14 mouse cellular contexts compared by ENCODE assay signal in genomic region chr12:73539151-73539550, GRCm38 (mm10). TPM values are rescaled to one million over a fixed set of nuclear protein-coding genes. Genes with fewer than 3 reads are reported as not detected.
DNase-seq lines count a peak whose midpoint lies in the region; ATAC-seq and TF ChIP-seq lines count a peak whose summit lies in the region.
"Had no signal": no experiment of that assay in that cellular context is flagged by ENCODE, and none has a peak within 500 bp of the region (broad histone marks: within the 10 kb centered on the region; RNA-seq: fewer than 3 reads in every experiment).

No protein-coding gene starts in this region.

- H3K27ac ChIP-seq in hindbrain, embryonic 11.5 days (ENCODE audit: low read depth, low read length): no peak overlapping the region
- no peak overlapping the region for H3K27ac ChIP-seq in hindbrain, postnatal 0 days
- H3K27ac ChIP-seq in limb, embryonic 10.5 days: no peak overlapping the region
- H3K27ac ChIP-seq: stomach, embryonic 15.5 days had no signal

- peak; percentile 44 for DNase-seq in hindbrain, embryonic 11.5 days (ENCODE audit: low spot score)
- no peak for DNase-seq in hindbrain, postnatal 0 days (ENCODE audit: low spot score)
- DNase-seq in 3T3-L1 (ENCODE audit: low read depth, low spot score) (peak; percentile 95), NIH3T3 (ENCODE audit: low read depth) (peak; percentile 97)
- no peak for DNase-seq in limb, embryonic 10.5 days (ENCODE audit: low spot score)
- DNase-seq in thymus, postnatal 36 days: no peak
- no peak for DNase-seq in cerebellum, adult 9-10 months
- DNase-seq: cerebellum, adult 9-11 months; kidney, adult 11 months; layer of hippocampus, adult 9-11 months; right cerebral cortex, postnatal 4 days had no signal

- no peak for ATAC-seq in hindbrain, embryonic 11.5 days (ENCODE audit: low FRiP score)
- ATAC-seq in hindbrain, postnatal 0 days: no peak

- H3K4me1 ChIP-seq in hindbrain, embryonic 11.5 days (replicated peaks; ENCODE audit: control insufficient read depth, insufficient read depth, low read length): no peaks in the 10 kb centered on the region
- no peaks in the 10 kb centered on the region for H3K4me1 ChIP-seq in hindbrain, postnatal 0 days (ENCODE audit: insufficient read depth, low read length)
- H3K4me1 ChIP-seq in limb, embryonic 10.5 days: peaks cover 42% of the 10 kb centered on the region

- H3K4me3 ChIP-seq in hindbrain, embryonic 11.5 days (ENCODE audit: low read depth, low read length): no peak overlapping the region
- no peak overlapping the region for H3K4me3 ChIP-seq in hindbrain, postnatal 0 days (ENCODE audit: low read length)
- peak overlapping the region; percentile 21; the same call in 1 of the 2 replicates for H3K4me3 ChIP-seq in limb, embryonic 10.5 days
- H3K4me3 ChIP-seq: erythroblast, embryonic 14.5 days; stomach, embryonic 15.5 days had no signal

- H3K4me2 ChIP-seq in hindbrain, embryonic 11.5 days (replicated peaks; ENCODE audit: low read depth, low read length): no peak overlapping the region
- no peak overlapping the region for H3K4me2 ChIP-seq in hindbrain, postnatal 0 days (ENCODE audit: low read depth, low read length)
- H3K4me2 ChIP-seq: stomach, embryonic 15.5 days had no signal

- peaks cover 5% of the 10 kb centered on the region for H3K27me3 ChIP-seq in hindbrain, embryonic 11.5 days (ENCODE audit: control insufficient read depth, insufficient read depth, low read length)
- H3K27me3 ChIP-seq in hindbrain, postnatal 0 days (ENCODE audit: insufficient read depth, low read length): peaks cover 17% of the 10 kb centered on the region; the same call in 1 of the 2 replicates
- peaks cover 37% of the 10 kb centered on the region for H3K27me3 ChIP-seq in limb, embryonic 10.5 days (ENCODE audit: low read depth, poor library complexity, severe bottlenecking)

- H3K9me3 ChIP-seq in hindbrain, embryonic 11.5 days (ENCODE audit: control insufficient read depth, low read length): no peaks in the 10 kb centered on the region
- H3K9me3 ChIP-seq in hindbrain, postnatal 0 days (ENCODE audit: low read length): no peaks in the 10 kb centered on the region
- no peaks in the 10 kb centered on the region for H3K9me3 ChIP-seq in limb, embryonic 10.5 days (replicated peaks)
- H3K9me3 ChIP-seq: stomach, embryonic 15.5 days had no signal

- H3K36me3 ChIP-seq in hindbrain, embryonic 11.5 days (ENCODE audit: control insufficient read depth, insufficient read depth, low read length): no peaks in the 10 kb centered on the region
- no peaks in the 10 kb centered on the region for H3K36me3 ChIP-seq in hindbrain, postnatal 0 days (ENCODE audit: insufficient read depth, low read length)
- no peaks in the 10 kb centered on the region for H3K36me3 ChIP-seq in limb, embryonic 10.5 days
- H3K36me3 ChIP-seq: stomach, embryonic 15.5 days had no signal

- no peak for TF ChIP-seq CTCF in hindbrain, postnatal 0 days (IDR thresholded peaks at IDR 0.05; ENCODE audit: low read depth)

- 33% methylated on average over 2 of the region's 2 CpGs for WGBS in hindbrain, embryonic 11.5 days
- WGBS in hindbrain, postnatal 0 days: 35% methylated on average over 2 of the region's 2 CpGs
- WGBS in limb, embryonic 10.5 days: 29% methylated on average over 2 of the region's 2 CpGs

- H3K9ac ChIP-seq in hindbrain, embryonic 11.5 days (ENCODE audit: low read depth, low read length): no peak overlapping the region
- H3K9ac ChIP-seq in hindbrain, postnatal 0 days (replicated peaks; ENCODE audit: low read length): no peak overlapping the region
- H3K9ac ChIP-seq: stomach, embryonic 15.5 days had no signal

RNA-seq across cellular contexts. Expression of gene Tmem30b, which starts 7.0 kb away (rescaled TPM):
- 3.1 and 3.3 TPM in 2 replicates for polyA plus RNA-seq in hindbrain, embryonic 11.5 days (2014; fragmentation: Nextera tagmentation; extraction: Ambion mirVana)
- 0.25 and 0.42 TPM in 2 replicates for total RNA-seq in hindbrain, postnatal 0 days (2014; rRNA removed)
- polyA plus RNA-seq in hindbrain, postnatal 0 days (2015; fragmentation: Nextera tagmentation; extraction: Ambion mirVana): 0.33 and 0.47 TPM in 2 replicates
- polyA plus RNA-seq in limb, embryonic 10.5 days (2016; fragmentation: Nextera tagmentation; extraction: Ambion mirVana): 9.1 and 15.7 TPM in 2 replicates
- total RNA-seq: hematopoietic stem cell, adult 5-6 weeks had no signal
- polyA plus RNA-seq: erythroblast, embryonic 14.5 days had no signal

RNA-seq across cellular contexts. Expression of gene Prkch, which starts 45.4 kb away (rescaled TPM):
- 9.1 and 10.5 TPM in 2 replicates for polyA plus RNA-seq in hindbrain, embryonic 11.5 days (2014; fragmentation: Nextera tagmentation; extraction: Ambion mirVana)
- total RNA-seq in hindbrain, postnatal 0 days (2014; rRNA removed): 10.9 and 16.1 TPM in 2 replicates
- polyA plus RNA-seq in hindbrain, postnatal 0 days (2015; fragmentation: Nextera tagmentation; extraction: Ambion mirVana): 5.4 and 6.1 TPM in 2 replicates
- polyA plus RNA-seq in limb, embryonic 10.5 days (2016; fragmentation: Nextera tagmentation; extraction: Ambion mirVana): 6.4 and 7.4 TPM in 2 replicates

Comparison
In these comparisons a context has a peak if more than half of its experiments do, and no peak if none do; other contexts are left out.
1. DNase-seq: peak in hindbrain, embryonic 11.5 days (single experiment), 3T3-L1 (single experiment) and NIH3T3 (single experiment); none in hindbrain, postnatal 0 days (single experiment), limb, embryonic 10.5 days (single experiment), thymus, postnatal 36 days (0 of 2) and cerebellum, adult 9-10 months (single experiment).